Mouse (Mus musculus): Measurements from ENCODE around the gene Foxp1.

GRCm38 (mm10) chr6:98933135-98933724, 589.3 kb downstream of the Foxp1 start:
- TF ChIP-seq POLR2A (IDR thresholded peaks at IDR 0.05; ENCODE audit: borderline replicate concordance, extremely low read depth, insufficient read depth, insufficient read length, poor library complexity, severe bottlenecking) (no peak), CTCF (IDR thresholded peaks at IDR 0.05; ENCODE audit: borderline replicate concordance, extremely low read depth, insufficient read depth, insufficient read length) (no peak)

Measured in brain, embryonic 14.5 days (tissue).